Mouse (Mus musculus): ENCODE results near the gene Mvb12a. TPM values are rescaled to one million over a fixed set of nuclear protein-coding genes. Genes with fewer than 3 reads are reported as not detected.

The Mvb12a gene
- polyA plus RNA-seq, 1 experiment = 61.5 TPM

- peak overlapping the region; percentile 73 for H3K4me3 ChIP-seq
These were observed 48.3 kb downstream of the Mvb12a start for GRCm38 (mm10) chr8:71591017-71591416.

GRCm38 (mm10) chr8:71591471-71592373 is 49.0 kb downstream of the Mvb12a start, which contains the start of gene Pgls:
Gene Pgls (plus strand): TSS chr8:71592176.
- Histone ChIP-seq H3K79me2 (ENCODE audit: control insufficient read depth, insufficient read depth) (peaks cover 8% of the 10 kb centered on the region), H3K4me3 (peak within 1 kb of the TSS; percentile 73), H3K4me2 (ENCODE audit: low read depth) (peak within 1 kb of the TSS; percentile 98), H3ac (ENCODE audit: control insufficient read depth, insufficient read length) (peak within 1 kb of the TSS; percentile 88), H3K36me3 (ENCODE audit: control insufficient read depth, insufficient read depth) (no peaks in the 10 kb centered on the region), H3K27me3 (ENCODE audit: control insufficient read depth, insufficient read depth, insufficient read length) (no peaks in the 10 kb centered on the region)
- TF ChIP-seq SRF (IDR thresholded peaks at IDR 0.05; ENCODE audit: control insufficient read depth, insufficient read length, low read depth) (no peak), TCF12 (IDR thresholded peaks at IDR 0.05; ENCODE audit: insufficient read depth, poor library complexity, severe bottlenecking) (no peak), TCF3 (IDR thresholded peaks at IDR 0.05; ENCODE audit: insufficient read length, low read depth) (no peak), POLR2AphosphoS2 (IDR thresholded peaks at IDR 0.05; ENCODE audit: insufficient read length, low read depth) (peak; percentile 92), E2F4 (IDR thresholded peaks at IDR 0.05; ENCODE audit: insufficient read depth) (no peak), MYOD1 (IDR thresholded peaks at IDR 0.05; ENCODE audit: control insufficient read depth in 1 of 3, insufficient read length in 2 of 3, low read depth in 2 of 3) (peak in 2 of 3 experiments; percentile 4 to 30), USF1 (IDR thresholded peaks at IDR 0.05; ENCODE audit: low read depth) (no peak), MAX (IDR thresholded peaks at IDR 0.05; ENCODE audit: low read depth) (no peak), REST (IDR thresholded peaks at IDR 0.05; ENCODE audit: insufficient read depth, insufficient read length) (no peak), MYOG (IDR thresholded peaks at IDR 0.05; ENCODE audit: control insufficient read depth in 1 of 3, insufficient read depth in 1 of 3, insufficient read length in 2 of 3, low read depth in 2 of 3) (peak in 2 of 3 experiments; percentile 8 to 29), CEBPB (IDR thresholded peaks at IDR 0.05; ENCODE audit: insufficient read depth, poor library complexity, severe bottlenecking) (no peak), POLR2A (IDR thresholded peaks at IDR 0.05; ENCODE audit: insufficient read length, low read depth) (peak; percentile 94)

More at GRCm38 (mm10) chr8:71591017-71591416, 48.3 kb downstream of the Mvb12a start:
- Histone ChIP-seq H3K27me3 (ENCODE audit: control insufficient read depth, insufficient read depth, insufficient read length) (no peaks in the 10 kb centered on the region), H3K79me2 (ENCODE audit: control insufficient read depth, insufficient read depth) (peaks cover 8% of the 10 kb centered on the region), H3ac (ENCODE audit: control insufficient read depth, insufficient read length) (peak overlapping the region; percentile 88), H3K4me2 (ENCODE audit: low read depth) (peak overlapping the region; percentile 74), H3K36me3 (ENCODE audit: control insufficient read depth, insufficient read depth) (no peaks in the 10 kb centered on the region)
- TF ChIP-seq TCF12 (IDR thresholded peaks at IDR 0.05; ENCODE audit: insufficient read depth, poor library complexity, severe bottlenecking) = no peak
- no peak for TF ChIP-seq SRF (IDR thresholded peaks at IDR 0.05; ENCODE audit: control insufficient read depth, insufficient read length, low read depth)
- TF ChIP-seq POLR2AphosphoS2 (IDR thresholded peaks at IDR 0.05; ENCODE audit: insufficient read length, low read depth) = no peak
- TF ChIP-seq MAX (IDR thresholded peaks at IDR 0.05; ENCODE audit: low read depth) = no peak
- no peak for TF ChIP-seq MYOD1 (IDR thresholded peaks at IDR 0.05; ENCODE audit: control insufficient read depth in 1 of 3, insufficient read length in 2 of 3, low read depth in 2 of 3)
- no peak for TF ChIP-seq USF1 (IDR thresholded peaks at IDR 0.05; ENCODE audit: low read depth)
- no peak for TF ChIP-seq MYOG (IDR thresholded peaks at IDR 0.05; ENCODE audit: control insufficient read depth in 1 of 3, insufficient read depth in 1 of 3, insufficient read length in 2 of 3, low read depth in 2 of 3)
- no peak for TF ChIP-seq E2F4 (IDR thresholded peaks at IDR 0.05; ENCODE audit: insufficient read depth)
- no peak for TF ChIP-seq CEBPB (IDR thresholded peaks at IDR 0.05; ENCODE audit: insufficient read depth, poor library complexity, severe bottlenecking)
- TF ChIP-seq REST (IDR thresholded peaks at IDR 0.05; ENCODE audit: insufficient read depth, insufficient read length) = no peak
- TF ChIP-seq POLR2A (IDR thresholded peaks at IDR 0.05; ENCODE audit: insufficient read length, low read depth) = no peak
- no peak for TF ChIP-seq TCF3 (IDR thresholded peaks at IDR 0.05; ENCODE audit: insufficient read length, low read depth)

- TF ChIP-seq POLR2A (IDR thresholded peaks at IDR 0.05; ENCODE audit: insufficient read length, low read depth) = peak; percentile 57
- TF ChIP-seq REST (IDR thresholded peaks at IDR 0.05; ENCODE audit: insufficient read depth, insufficient read length) = no peak
- H3K4me2 ChIP-seq (ENCODE audit: low read depth) = peak overlapping the region; percentile 98
- H3K27me3 ChIP-seq (ENCODE audit: control insufficient read depth, insufficient read depth, insufficient read length) = no peaks in the 10 kb centered on the region
- H3K36me3 ChIP-seq (ENCODE audit: control insufficient read depth, insufficient read depth) = no peaks in the 10 kb centered on the region
- H3K4me3 ChIP-seq = peak overlapping the region; percentile 73
- peak overlapping the region; percentile 88 for H3ac ChIP-seq (ENCODE audit: control insufficient read depth, insufficient read length)
- peaks cover 8% of the 10 kb centered on the region for H3K79me2 ChIP-seq (ENCODE audit: control insufficient read depth, insufficient read depth)
These were observed 49.9 kb downstream of the Mvb12a start for GRCm38 (mm10) chr8:71592374-71593170.

- Histone ChIP-seq H3K4me3 (peak overlapping the region; percentile 73), H3K36me3 (ENCODE audit: control insufficient read depth, insufficient read depth) (no peaks in the 10 kb centered on the region), H3ac (ENCODE audit: control insufficient read depth, insufficient read length) (no peak overlapping the region), H3K4me2 (ENCODE audit: low read depth) (no peak overlapping the region), H3K27me3 (ENCODE audit: control insufficient read depth, insufficient read depth, insufficient read length) (no peaks in the 10 kb centered on the region), H3K79me2 (ENCODE audit: control insufficient read depth, insufficient read depth) (peaks cover 8% of the 10 kb centered on the region)
- peak; percentile 62 for TF ChIP-seq POLR2AphosphoS2 (IDR thresholded peaks at IDR 0.05; ENCODE audit: insufficient read length, low read depth)
- TF ChIP-seq CEBPB (IDR thresholded peaks at IDR 0.05; ENCODE audit: insufficient read depth, poor library complexity, severe bottlenecking) = no peak
- no peak for TF ChIP-seq SRF (IDR thresholded peaks at IDR 0.05; ENCODE audit: control insufficient read depth, insufficient read length, low read depth)
These were observed 51.0 kb downstream of the Mvb12a start for GRCm38 (mm10) chr8:71593556-71594323.
